Mouse (Mus musculus) CH12.LX (cell line): ENCODE results near the gene Pop7. TPM values are rescaled to one million over a fixed set of nuclear protein-coding genes. Genes with fewer than 3 reads are reported as not detected.

Source experiments
- DNase-seq: peaks from one replicate; pipeline ENCODE4 v3.0.0-alpha.2; 2013; ENCODE audit errors: extremely low read depth
- H3K27ac ChIP-seq: 2 replicates; pipeline ENCODE4 v1.5.1; 2012; ENCODE audit warnings: low read depth, mild to moderate bottlenecking, control low read depth, moderate library complexity; ENCODE audit not compliant: insufficient read depth
- H3K27me3 ChIP-seq: replicated peaks from 2 replicates; pipeline ENCODE3; 2012; ENCODE audit warnings: inconsistent platforms
- H3K36me3 ChIP-seq, 2 experiments: replicated peaks in 1 of 2; 2 replicates each; pipeline versions ENCODE3 to v1.6.1; 2012; ENCODE audit warnings: inconsistent platforms in 1 of 2, low read length in 1 of 2, mild to moderate bottlenecking in 1 of 2, mixed read lengths in 1 of 2, moderate library complexity in 1 of 2; ENCODE audit not compliant: control insufficient read depth in 1 of 2, insufficient read depth in 1 of 2
- H3K4me1 ChIP-seq, 2 experiments: 2 replicates each; pipeline ENCODE4 v1.6.1; 2012; ENCODE audit warnings: inconsistent platforms in 1 of 2, moderate library complexity in 1 of 2; ENCODE audit not compliant: insufficient read depth in 2 of 2, control insufficient read depth in 1 of 2
- H3K4me2 ChIP-seq: 2 replicates; pipeline ENCODE4 v1.6.1; 2012; ENCODE audit warnings: low read depth, mild to moderate bottlenecking, control low read depth; ENCODE audit not compliant: poor library complexity, insufficient read depth, severe bottlenecking
- H3K4me3 ChIP-seq, 3 experiments: fragments of 150-350 bp in 1 of 3; sonication (generic) in 1 of 3; replicated peaks in 1 of 3; 2 replicates each; pipeline versions ENCODE3 to v1.5.1; 2011 to 2012; ENCODE audit warnings: low read depth in 2 of 3, low read length in 2 of 3, mild to moderate bottlenecking in 2 of 3, moderate library complexity in 2 of 3, control low read depth in 1 of 3, improper control_type of control experiment in 1 of 3, inconsistent platforms in 1 of 3, mixed read lengths in 1 of 3; ENCODE audit not compliant: poor library complexity in 1 of 3
- H3K79me2 ChIP-seq: replicated peaks from 2 replicates; pipeline ENCODE4 v1.6.1; 2012; ENCODE audit warnings: mild to moderate bottlenecking, moderate library complexity; ENCODE audit not compliant: control insufficient read depth, poor library complexity, insufficient read depth, severe bottlenecking; ENCODE audit errors: extremely low read depth
- H3K9ac ChIP-seq: 2 replicates; pipeline ENCODE4 v1.6.1; 2012; ENCODE audit warnings: low read depth, mild to moderate bottlenecking, control low read depth, moderate library complexity; ENCODE audit not compliant: insufficient read depth
- H3K9me3 ChIP-seq: replicated peaks from 2 replicates; pipeline ENCODE3; 2012; ENCODE audit warnings: low read length, inconsistent platforms, mixed read lengths
- CHD1 ChIP-seq: IDR thresholded peaks from 2 replicates; pipeline ENCODE4 v1.6.1; 2012; ENCODE audit warnings: low read depth, low read length, improper control_type of control experiment, inconsistent platforms
- CHD2 ChIP-seq: IDR thresholded peaks from 2 replicates; pipeline ENCODE4 v1.6.1; 2011; ENCODE audit warnings: low read length, improper control_type of control experiment
- CTCF ChIP-seq, 2 experiments: IDR thresholded peaks in 1 of 2; conservative IDR thresholded peaks in 1 of 2; 2 replicates each; pipeline ENCODE4 v1.5.1; 2011 to 2012; ENCODE audit warnings: low read depth in 2 of 2, low read length in 2 of 2, improper control_type of control experiment in 1 of 2, inconsistent platforms in 1 of 2, mild to moderate bottlenecking in 1 of 2, moderate library complexity in 1 of 2
- ELF1 ChIP-seq: IDR thresholded peaks from 2 replicates; pipeline ENCODE4 v1.6.1; 2014; ENCODE audit warnings: low read depth, mild to moderate bottlenecking, inconsistent platforms, low read length, improper control_type of control experiment
- ETS1 ChIP-seq: conservative IDR thresholded peaks from 2 replicates; pipeline ENCODE4 v1.6.1; 2012; ENCODE audit warnings: low read depth, mild to moderate bottlenecking, inconsistent platforms, low read length, improper control_type of control experiment, moderate library complexity
- HCFC1 ChIP-seq: IDR thresholded peaks from 2 replicates; pipeline ENCODE4 v1.6.1; 2012; ENCODE audit warnings: low read depth, mild to moderate bottlenecking, inconsistent platforms, low read length, improper control_type of control experiment
- IRF4 ChIP-seq: IDR thresholded peaks from 2 replicates; pipeline ENCODE4 v1.6.1; 2014; ENCODE audit warnings: low read depth, mild to moderate bottlenecking, inconsistent platforms, low read length, improper control_type of control experiment
- JUN ChIP-seq: IDR thresholded peaks from 2 replicates; pipeline ENCODE4 v1.6.1; 2011; ENCODE audit warnings: low read depth, mild to moderate bottlenecking, low read length, improper control_type of control experiment, moderate library complexity; ENCODE audit not compliant: insufficient read depth
- KAT2A ChIP-seq: IDR thresholded peaks from 2 replicates; pipeline ENCODE4 v1.6.1; 2012; ENCODE audit warnings: low read length, improper control_type of control experiment, inconsistent platforms; ENCODE audit not compliant: insufficient replicate concordance
- MAX ChIP-seq: IDR thresholded peaks from 2 replicates; pipeline ENCODE4 v1.6.1; 2011; ENCODE audit warnings: low read length, improper control_type of control experiment
- MEF2A ChIP-seq: IDR thresholded peaks from 2 replicates; pipeline ENCODE4 v1.6.1; 2014; ENCODE audit warnings: low read depth, mild to moderate bottlenecking, inconsistent platforms, low read length, improper control_type of control experiment, borderline replicate concordance
- MYC ChIP-seq: IDR thresholded peaks from 2 replicates; pipeline ENCODE4 v1.6.1; 2011; ENCODE audit warnings: low read depth, mild to moderate bottlenecking, improper control_type of control experiment, low read length
- NELFE ChIP-seq: IDR thresholded peaks from 2 replicates; pipeline ENCODE4 v1.6.1; 2011; ENCODE audit warnings: low read depth, low read length, improper control_type of control experiment
- NRF1 ChIP-seq: IDR thresholded peaks from 2 replicates; pipeline ENCODE4 v1.6.1; 2014; ENCODE audit warnings: low read depth, mild to moderate bottlenecking, inconsistent platforms, low read length, improper control_type of control experiment, moderate library complexity
- PAX5 ChIP-seq: IDR thresholded peaks from 2 replicates; pipeline ENCODE4 v1.6.1; 2012; ENCODE audit warnings: low read length, inconsistent platforms, mixed read lengths
- RCOR1 ChIP-seq: conservative IDR thresholded peaks from 2 replicates; pipeline ENCODE4 v1.6.1; 2012; ENCODE audit warnings: low read depth, mild to moderate bottlenecking, inconsistent platforms, low read length, improper control_type of control experiment
- SIN3A ChIP-seq: IDR thresholded peaks from 2 replicates; pipeline ENCODE4 v1.6.1; 2012; ENCODE audit warnings: low read length, improper control_type of control experiment, inconsistent platforms
- SMC3 ChIP-seq: IDR thresholded peaks from 2 replicates; pipeline ENCODE4 v1.6.1; 2011; ENCODE audit warnings: low read depth, low read length, improper control_type of control experiment
- USF1 ChIP-seq: IDR thresholded peaks from 2 replicates; pipeline ENCODE4 v1.6.1; 2014; ENCODE audit warnings: low read depth, mild to moderate bottlenecking, inconsistent platforms, low read length, improper control_type of control experiment
- USF2 ChIP-seq: conservative IDR thresholded peaks from 2 replicates; pipeline ENCODE4 v1.6.1; 2011; ENCODE audit warnings: low read depth, low read length, improper control_type of control experiment
- ZC3H11A ChIP-seq: IDR thresholded peaks from 2 replicates; pipeline ENCODE4 v1.6.1; 2012; ENCODE audit warnings: low read depth, mild to moderate bottlenecking, inconsistent platforms, low read length, improper control_type of control experiment
- ZNF384 ChIP-seq: IDR thresholded peaks from 2 replicates; pipeline ENCODE4 v1.6.1; 2012; ENCODE audit warnings: low read depth, low read length, improper control_type of control experiment, inconsistent platforms
- dilution Hi-C: fragments of 300-500 bp; cut with MboI; formaldehyde crosslinking; loops from 2 replicates; pipeline ENCODE4 v1.14.3; 2020; ENCODE audit warnings: low sequenced_read_pairs; ENCODE audit not compliant: extremely low pct_unique_long_range_greater_than_20kb, extremely low pct_ligation_motif_present
- in situ Hi-C: fragments of 300-500 bp; cut with MboI; formaldehyde crosslinking; loops from 3 replicates; pipeline ENCODE4 v1.14.3; 2019; ENCODE audit warnings: low sequenced_read_pairs, low pct_ligation_motif_present, low pct_unique_long_range_greater_than_20kb, mixed read lengths
- polyA plus RNA-seq: library from polyadenylated mRNA; unstranded; fragments of >175 nt; gene quantifications from 2 replicates; pipeline ENCODE4 v1.2.1, GENCODE M21; 2012; ENCODE audit warnings: low read depth; ENCODE audit not compliant: insufficient read length
- total RNA-seq, 2 experiments: library from RNA; depleted of rRNA; stranded (reverse); fragments of 300-350 nt in 1 of 2; fragments of >200 nt in 1 of 2; gene quantifications; 2 replicates each; pipeline ENCODE4 v1.2.3; 2012 to 2014

Gene Pop7
- total and polyA plus RNA-seq, 3 experiments, result 35.0 to 44.2 (median 38.5) TPM

- H3K4me1 ChIP-seq, result no peaks in the 10 kb centered on the region; a peak in 1 of 4 replicates
- dilution Hi-C loops, result no loop called here
- TF ChIP-seq MEF2A (no peak), IRF4 (no peak), MAX (no peak), ELF1 (no peak)
- no peak overlapping the region for H3K27ac ChIP-seq
- H3K36me3 ChIP-seq, result no peaks in the 10 kb centered on the region
- H3K9ac ChIP-seq, result no peak overlapping the region
- H3K4me2 ChIP-seq, result no peak overlapping the region
- H3K9me3 ChIP-seq, result peaks cover 3% of the 10 kb centered on the region
- no peak for DNase-seq
- in situ Hi-C loops, result no loop called here
- peaks cover 40% of the 10 kb centered on the region for H3K27me3 ChIP-seq
- H3K79me2 ChIP-seq, result no peaks in the 10 kb centered on the region
- no peak overlapping the region for H3K4me3 ChIP-seq
Observed at GRCm38 (mm10) chr5:137491559-137491958, 10.8 kb downstream of the Pop7 start.

DNA sequence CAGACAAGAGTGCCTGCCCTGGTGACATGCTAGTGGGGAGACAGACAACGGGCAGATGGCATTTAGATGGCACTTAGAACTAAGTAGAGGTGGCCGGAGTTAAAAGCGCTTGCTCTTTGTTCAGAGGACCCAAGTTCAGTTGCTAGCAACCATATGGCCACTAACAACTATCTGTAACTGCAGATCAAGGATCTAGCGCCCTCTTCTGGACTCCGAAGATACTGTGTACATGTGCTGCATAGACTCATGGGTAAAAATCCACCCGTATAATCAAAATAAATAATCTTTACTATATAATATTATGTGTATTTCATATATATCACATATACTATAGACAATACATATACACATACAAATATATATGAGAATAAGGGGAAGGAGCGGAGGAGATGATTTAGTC lies 14.7 kb downstream of the Pop7 start:
- H3K36me3 ChIP-seq, result no peaks in the 10 kb centered on the region
- H3K4me3 ChIP-seq, result no peak overlapping the region
- no peaks in the 10 kb centered on the region; a peak in 1 of 4 replicates for H3K4me1 ChIP-seq
- H3K27me3 ChIP-seq, result peaks cover 60% of the 10 kb centered on the region
- H3K4me2 ChIP-seq, result no peak overlapping the region
- peak; percentile 29 for DNase-seq
- peaks cover 3% of the 10 kb centered on the region for H3K9me3 ChIP-seq
- no peaks in the 10 kb centered on the region for H3K79me2 ChIP-seq
- dilution Hi-C loops (no loop called here), in situ Hi-C loops (loop anchor here (10.0 kb wide), 1 partner anchor 153 kb away; the partner anchor contains the start of gene Slc12a9)
- no peak overlapping the region for H3K27ac ChIP-seq
- TF ChIP-seq CHD1 (no peak), NRF1 (no peak), ZC3H11A (no peak), USF1 (no peak), CTCF (conservative IDR thresholded peaks at IDR 0.05 in 1 of 2, IDR thresholded peaks at IDR 0.05 in 1 of 2; ENCODE audit: low read depth in 2 of 2, low read length in 2 of 2) (peak in 1 of 2 experiments; percentile 29; a peak in 1 of 4 replicates), USF2 (no peak)
- H3K9ac ChIP-seq, result no peak overlapping the region

DNA sequence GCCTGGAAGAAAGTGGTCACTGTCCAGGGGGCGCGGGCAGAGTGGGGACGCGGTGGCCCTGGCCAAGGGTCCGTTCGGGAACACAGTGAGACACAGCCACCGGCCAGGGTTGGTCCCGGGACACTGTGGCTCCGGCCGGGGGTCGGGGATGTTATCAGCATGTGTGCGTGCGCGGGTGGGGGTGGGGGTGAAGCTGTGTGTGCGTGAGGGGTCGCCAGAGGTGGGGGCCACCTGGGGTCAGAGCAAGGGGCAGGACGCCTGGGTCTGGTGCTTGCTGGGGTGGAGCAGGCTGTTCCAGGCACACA lies 16.5 kb downstream of the Pop7 start:
- Histone ChIP-seq H3K79me2 (no peaks in the 10 kb centered on the region), H3K36me3 (no peaks in the 10 kb centered on the region), H3K27me3 (peaks cover 61% of the 10 kb centered on the region), H3K9me3 (peaks cover 3% of the 10 kb centered on the region), H3K27ac (no peak overlapping the region), H3K4me3 (no peak overlapping the region), H3K9ac (no peak overlapping the region), H3K4me1 (peaks cover 0 to 4% of the 10 kb centered on the region in 2 experiments; a peak in 1 of 4 replicates), H3K4me2 (no peak overlapping the region)
- TF ChIP-seq ELF1 (no peak), CHD2 (no peak), USF1 (no peak), ZC3H11A (no peak), HCFC1 (no peak), PAX5 (no peak), NELFE (no peak), CTCF (conservative IDR thresholded peaks at IDR 0.05 in 1 of 2, IDR thresholded peaks at IDR 0.05 in 1 of 2; ENCODE audit: low read depth in 2 of 2, low read length in 2 of 2) (no peak), MEF2A (no peak), KAT2A (no peak), RCOR1 (no peak), MYC (no peak), ETS1 (no peak), MAX (no peak), SIN3A (no peak), ZNF384 (no peak), SMC3 (no peak), JUN (no peak)
- no peak for DNase-seq
- dilution Hi-C loops, result no loop called here
- in situ Hi-C loops, result loop anchor here (10.0 kb wide), 1 partner anchor 151 kb away; the partner anchor contains the start of gene Slc12a9
